Mouse (Mus musculus) lung, adult 2 months (tissue): Measurements from ENCODE around the gene Sp100.
"Not testable (repeated sequence)": the region's sequence is repeated elsewhere in the genome, so short reads cannot be mapped to it uniquely, and the experiment has no call there.

Source experiments
- CTCF ChIP-seq: fragments of 200-500 bp; IDR thresholded peaks from 2 replicates; pipeline ENCODE4 v1.5.1; 2011; ENCODE audit warnings: mild to moderate bottlenecking, low read length, control low read depth; ENCODE audit not compliant: insufficient read depth
- POLR2A ChIP-seq: fragments of 200-500 bp; IDR thresholded peaks from 2 replicates; pipeline ENCODE4 v1.6.1; 2011; ENCODE audit warnings: low read depth, mild to moderate bottlenecking, control low read depth, low read length, borderline replicate concordance; ENCODE audit errors: extremely low read depth

GRCm38 (mm10) chr1:85615096-85615495 is 34.7 kb upstream of the Sp100 start:
- not testable (repeated sequence) for TF ChIP-seq CTCF, POLR2A
